Mouse (Mus musculus) embryonic facial prominence, embryonic 10.5 days (tissue): Measurements from ENCODE around the gene Usp31. TPM values are rescaled to one million over a fixed set of nuclear protein-coding genes. Genes with fewer than 3 reads are reported as not detected.

Experiments
- DNase-seq: peaks from one replicate; pipeline ENCODE4 v3.0.0-alpha.2; 2017; ENCODE audit warnings: low spot score
- H3K27ac ChIP-seq: fragments of 300-500 bp; sonication (generic); replicated peaks from 2 replicates; pipeline ENCODE4 v1.5.1; 2016; ENCODE audit warnings: mild to moderate bottlenecking
- H3K27me3 ChIP-seq: fragments of 300-500 bp; sonication (generic); replicated peaks from 2 replicates; pipeline ENCODE4 v1.6.1; 2016; ENCODE audit warnings: low read depth, mild to moderate bottlenecking; ENCODE audit not compliant: poor library complexity, severe bottlenecking
- H3K36me3 ChIP-seq: fragments of 300-500 bp; sonication (generic); replicated peaks from 2 replicates; pipeline ENCODE4 v1.6.1; 2016; ENCODE audit warnings: mild to moderate bottlenecking, moderate library complexity
- H3K4me1 ChIP-seq: fragments of 300-500 bp; sonication (generic); 2 replicates; pipeline ENCODE4 v1.6.1; 2016
- H3K4me3 ChIP-seq: fragments of 300-500 bp; sonication (generic); 2 replicates; pipeline ENCODE4 v1.5.1; 2016; ENCODE audit warnings: mild to moderate bottlenecking, moderate library complexity
- H3K9me3 ChIP-seq: fragments of 300-500 bp; sonication (generic); 2 replicates; pipeline ENCODE4 v1.6.1; 2016; ENCODE audit warnings: mild to moderate bottlenecking
- WGBS: fragments of 180-500 bp; shearing (Covaris S2); methylation state at CpG from one replicate; pipeline ENCODE4 v1.1.7; 2016; 5-methylcytosine and 5-hydroxymethylcytosine counted together
- polyA plus RNA-seq: library from polyadenylated mRNA; unstranded; fragments of >200 nt; fragmentation: Nextera tagmentation; extraction: Ambion mirVana; gene quantifications from 2 replicates; pipeline ENCODE4 v1.2.1, GENCODE M21; 2016

The Usp31 gene
- polyA plus RNA-seq, 1 experiment from 2014 or later = 2.8 TPM

GRCm38 (mm10) chr7:121699218-121699617, 7.8 kb downstream of the Usp31 start:
- H3K4me3 ChIP-seq = no peak overlapping the region
- no peaks in the 10 kb centered on the region for H3K9me3 ChIP-seq
- no peaks in the 10 kb centered on the region for H3K27me3 ChIP-seq
- peaks cover 23% of the 10 kb centered on the region for H3K4me1 ChIP-seq
- no peak overlapping the region for H3K27ac ChIP-seq
- no peak for DNase-seq
- H3K36me3 ChIP-seq = peaks cover 18% of the 10 kb centered on the region

DNA sequence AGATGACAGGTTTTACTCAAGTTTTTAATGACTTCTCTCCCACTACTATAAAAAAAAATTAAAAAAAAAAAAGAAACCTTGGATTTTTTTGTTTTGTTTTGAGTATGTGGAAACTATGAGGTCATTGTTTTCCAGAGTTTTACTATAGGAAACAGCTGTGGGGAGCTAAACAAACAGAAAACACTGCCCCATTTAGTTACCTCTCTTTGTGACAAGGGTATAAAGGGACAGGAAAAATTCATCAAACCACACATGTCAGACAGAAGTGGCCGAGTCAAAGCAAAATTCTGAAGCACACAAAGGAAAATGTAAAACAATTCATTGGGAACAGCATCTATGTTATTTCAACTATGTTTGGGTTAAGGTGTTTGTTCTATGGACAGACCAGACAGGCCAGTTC, 9.5 kb downstream of the Usp31 start:
- Histone ChIP-seq H3K4me1 (peaks cover 16% of the 10 kb centered on the region), H3K9me3 (no peaks in the 10 kb centered on the region), H3K4me3 (no peak overlapping the region), H3K27ac (no peak overlapping the region), H3K36me3 (peaks cover 7% of the 10 kb centered on the region; the same call in 1 of the 2 replicates), H3K27me3 (no peaks in the 10 kb centered on the region)
- WGBS = 66% methylated on average over 1 of the region's 1 CpGs
- no peak for DNase-seq

DNA sequence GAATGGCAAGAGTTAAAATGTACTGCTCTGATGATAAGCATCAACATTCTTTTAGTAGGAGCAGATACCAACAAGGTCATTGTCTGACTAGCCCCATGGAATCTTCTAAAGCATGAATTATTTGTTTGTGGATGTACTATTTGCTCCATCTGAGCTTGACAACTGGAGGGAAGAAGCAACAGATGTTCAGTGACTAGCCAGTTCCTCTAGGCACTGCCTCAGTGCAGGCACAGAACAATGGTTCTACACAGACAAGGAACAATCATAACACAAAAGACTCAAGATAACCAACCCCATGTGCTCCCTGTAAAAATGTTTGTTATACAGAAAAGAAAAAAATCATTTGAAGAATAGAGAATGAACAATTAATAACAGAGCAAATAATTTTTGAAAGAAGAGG, 9.9 kb downstream of the Usp31 start:
- Histone ChIP-seq H3K4me1 (peaks cover 16% of the 10 kb centered on the region), H3K27ac (no peak overlapping the region), H3K4me3 (no peak overlapping the region), H3K9me3 (no peaks in the 10 kb centered on the region), H3K36me3 (peaks cover 5% of the 10 kb centered on the region; the same call in 1 of the 2 replicates), H3K27me3 (no peaks in the 10 kb centered on the region)
- DNase-seq = no peak

GRCm38 (mm10) chr7:121691803-121692202, 15.2 kb downstream of the Usp31 start:
- 91% methylated on average over 2 of the region's 2 CpGs for WGBS
- H3K4me3 ChIP-seq = no peak overlapping the region
- H3K27me3 ChIP-seq = no peaks in the 10 kb centered on the region
- no peak for DNase-seq
- H3K4me1 ChIP-seq = 0 out of 2 replicates have a peak, but pooled peaks cover 3% of the 10 kb centered on the region
- no peaks in the 10 kb centered on the region for H3K9me3 ChIP-seq
- H3K27ac ChIP-seq = no peak overlapping the region
- H3K36me3 ChIP-seq = no peaks in the 10 kb centered on the region

DNA sequence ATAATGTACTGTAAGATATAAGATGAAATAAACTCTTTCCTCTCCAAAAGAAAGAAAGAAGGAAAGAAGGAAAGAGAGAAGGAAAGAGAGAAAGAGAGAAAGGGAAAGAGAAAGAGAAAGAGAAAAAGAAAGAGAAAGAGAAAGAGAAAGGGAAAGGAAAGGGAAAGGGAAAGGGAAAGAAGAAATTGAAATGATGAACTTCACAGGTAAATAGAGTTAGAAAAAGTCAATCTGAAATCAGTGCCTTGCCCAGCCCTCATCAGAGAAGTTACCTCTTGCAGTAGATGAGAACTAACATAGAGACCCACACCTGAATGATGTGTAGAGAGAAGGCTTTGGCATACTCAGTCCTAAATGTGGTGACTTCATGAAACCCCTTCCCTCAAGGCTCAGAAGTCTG, 17.7 kb downstream of the Usp31 start:
- H3K9me3 ChIP-seq = no peaks in the 10 kb centered on the region
- H3K4me1 ChIP-seq = 0 out of 2 replicates have a peak, but pooled peaks cover 3% of the 10 kb centered on the region
- no peaks in the 10 kb centered on the region for H3K27me3 ChIP-seq
- H3K4me3 ChIP-seq = no peak overlapping the region
- no peaks in the 10 kb centered on the region for H3K36me3 ChIP-seq
- no peak for DNase-seq
- H3K27ac ChIP-seq = no peak overlapping the region

DNA sequence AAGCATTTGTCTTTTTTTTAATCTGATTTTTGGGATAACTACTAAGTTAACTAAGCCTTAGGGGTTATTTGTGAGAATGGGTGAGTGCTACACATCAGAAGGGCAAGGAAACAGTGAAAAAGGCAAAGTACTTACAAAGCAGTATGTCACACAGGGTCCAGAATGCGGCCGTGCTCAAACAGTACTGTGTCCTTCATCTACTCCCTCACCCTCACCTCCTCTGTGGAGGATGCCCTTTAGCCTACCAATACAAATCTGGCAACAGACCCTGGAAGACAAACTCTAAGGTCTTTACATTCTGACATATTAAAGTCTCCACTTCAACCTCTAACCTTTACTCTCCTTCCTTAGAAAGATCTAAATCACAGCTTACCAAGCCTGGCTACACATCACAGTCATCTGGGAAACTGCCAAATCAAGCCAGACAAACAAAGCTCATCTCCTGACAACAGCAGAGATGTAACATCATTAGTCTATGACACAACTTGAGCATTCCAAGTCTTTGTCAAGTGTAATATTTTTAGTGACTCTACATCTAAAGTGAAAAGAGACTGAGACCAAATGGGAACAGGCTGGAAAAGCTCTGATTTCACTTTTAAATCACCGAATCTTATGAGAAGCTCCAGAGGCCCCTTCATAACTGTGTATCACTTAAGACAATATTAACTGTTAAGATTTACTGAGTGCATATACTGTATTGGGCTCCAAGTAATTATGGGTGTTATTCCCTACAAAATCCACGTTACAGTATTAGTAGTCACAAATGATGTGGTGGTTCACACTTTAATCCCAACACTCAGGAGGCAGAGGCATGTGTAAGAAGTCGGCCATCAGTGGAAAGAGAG, 21.7 kb downstream of the Usp31 start:
- H3K9me3 ChIP-seq = no peaks in the 10 kb centered on the region
- H3K4me1 ChIP-seq = no peaks in the 10 kb centered on the region
- DNase-seq = no peak
- H3K27me3 ChIP-seq = no peaks in the 10 kb centered on the region
- H3K4me3 ChIP-seq = no peak overlapping the region
- 89% methylated on average over 5 of the region's 5 CpGs for WGBS
- H3K27ac ChIP-seq = no peak overlapping the region
- no peaks in the 10 kb centered on the region for H3K36me3 ChIP-seq

DNA sequence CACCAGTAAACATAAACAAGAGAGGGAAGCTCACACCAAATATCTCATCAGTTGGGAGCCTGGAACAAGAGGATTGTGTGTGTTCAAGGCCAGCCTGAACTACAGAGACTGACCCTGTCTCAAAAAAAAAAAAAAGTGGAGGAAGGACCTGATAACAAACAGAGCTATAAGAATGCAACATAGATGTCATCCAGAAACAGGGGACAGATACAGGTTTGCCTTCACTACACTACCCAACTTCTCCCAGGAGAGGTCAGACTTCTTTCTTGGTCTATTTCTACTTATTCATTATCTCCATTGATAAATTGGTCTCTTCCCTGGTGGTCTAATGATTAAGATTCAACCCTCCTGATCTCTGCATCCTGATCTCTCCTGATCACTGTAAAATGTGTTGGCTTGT, 25.9 kb downstream of the Usp31 start:
- Histone ChIP-seq H3K4me1 (no peaks in the 10 kb centered on the region), H3K4me3 (no peak overlapping the region), H3K9me3 (no peaks in the 10 kb centered on the region), H3K27me3 (no peaks in the 10 kb centered on the region), H3K36me3 (peaks cover 17% of the 10 kb centered on the region), H3K27ac (no peak overlapping the region)
- no peak for DNase-seq

DNA sequence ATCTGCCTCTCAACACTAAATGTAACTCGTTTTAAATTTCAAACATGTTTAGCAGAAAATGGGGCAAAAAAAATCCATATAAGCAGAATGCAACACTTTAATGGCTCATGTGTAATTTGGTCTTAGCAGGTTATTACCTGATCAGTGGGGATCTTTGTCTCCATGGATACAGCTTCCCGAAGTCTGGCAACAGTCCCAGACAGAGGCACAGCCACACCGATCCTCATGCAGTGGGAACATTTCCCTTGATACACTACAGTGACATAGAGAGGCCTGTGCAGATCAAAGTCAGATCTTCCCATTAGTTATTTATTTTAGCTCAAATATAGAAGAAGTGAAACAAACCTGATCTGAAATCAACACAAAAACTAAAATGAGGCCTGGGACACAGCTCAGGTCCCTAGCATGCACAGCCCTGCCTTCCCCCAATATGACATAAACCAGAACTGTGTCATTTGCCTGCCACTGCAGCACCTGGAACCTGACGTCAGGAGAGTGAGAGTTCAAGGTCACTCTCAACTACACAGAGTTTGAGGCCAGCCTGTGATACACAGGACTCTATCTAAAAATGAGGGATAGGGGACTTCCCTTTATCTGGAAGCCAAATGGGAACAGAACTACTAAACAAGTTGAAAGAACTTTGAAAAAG, 29.8 kb downstream of the Usp31 start:
- Histone ChIP-seq H3K27ac (no peak overlapping the region), H3K4me3 (no peak overlapping the region), H3K9me3 (no peaks in the 10 kb centered on the region), H3K36me3 (peaks cover 41% of the 10 kb centered on the region), H3K27me3 (no peaks in the 10 kb centered on the region), H3K4me1 (no peaks in the 10 kb centered on the region)
- 83% methylated on average over 4 of the region's 4 CpGs for WGBS
- DNase-seq = no peak

DNA sequence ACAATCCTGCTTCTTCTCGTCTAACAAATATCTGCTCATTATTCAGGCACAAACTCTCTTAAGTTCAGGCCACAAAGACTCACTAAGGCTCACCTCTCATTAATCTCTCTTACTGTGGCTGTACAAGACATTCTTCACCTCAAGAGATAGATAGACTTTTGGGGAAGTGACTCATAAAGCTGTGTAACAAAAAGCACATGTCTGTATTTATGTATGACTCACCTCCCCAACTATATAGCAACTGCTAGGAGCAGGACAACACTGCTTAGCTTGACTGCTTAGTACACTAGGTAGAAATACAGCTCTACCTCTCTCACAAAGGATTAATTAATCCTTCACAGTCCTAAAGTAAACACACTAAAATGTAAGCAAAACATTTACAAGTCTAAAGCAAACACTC, 46.3 kb downstream of the Usp31 start:
- Histone ChIP-seq H3K4me3 (no peak overlapping the region), H3K9me3 (no peaks in the 10 kb centered on the region), H3K27ac (no peak overlapping the region), H3K4me1 (no peaks in the 10 kb centered on the region; the same call in 1 of the 2 replicates), H3K36me3 (peaks cover 83% of the 10 kb centered on the region), H3K27me3 (no peaks in the 10 kb centered on the region)
- DNase-seq = no peak
- 81% methylated on average over 1 of the region's 1 CpGs for WGBS

DNA sequence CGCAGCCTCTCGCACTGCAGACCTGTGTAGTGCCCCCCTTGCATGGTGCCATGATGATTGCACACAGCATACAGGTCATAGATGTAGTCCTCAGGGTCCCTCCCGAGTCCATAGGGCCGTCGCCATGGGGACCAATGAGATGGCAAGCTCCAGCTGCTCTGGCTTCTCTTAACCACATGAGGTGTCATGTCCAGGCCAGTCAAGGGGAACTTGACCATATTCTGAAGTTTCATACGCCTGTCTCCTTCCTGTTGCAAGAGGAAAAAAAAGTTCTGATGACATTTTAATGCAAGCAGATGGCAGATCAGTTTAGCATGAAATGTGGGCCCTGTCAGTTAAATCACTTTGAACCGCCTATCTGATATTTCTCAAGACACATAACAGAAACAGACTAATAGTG, 48.2 kb downstream of the Usp31 start:
- H3K27me3 ChIP-seq = no peaks in the 10 kb centered on the region
- 89% methylated on average over 7 of the region's 7 CpGs for WGBS
- no peaks in the 10 kb centered on the region; the same call in 1 of the 2 replicates for H3K4me1 ChIP-seq
- H3K36me3 ChIP-seq = peaks cover 81% of the 10 kb centered on the region
- no peak overlapping the region for H3K27ac ChIP-seq
- no peaks in the 10 kb centered on the region for H3K9me3 ChIP-seq
- no peak overlapping the region for H3K4me3 ChIP-seq
- no peak for DNase-seq

DNA sequence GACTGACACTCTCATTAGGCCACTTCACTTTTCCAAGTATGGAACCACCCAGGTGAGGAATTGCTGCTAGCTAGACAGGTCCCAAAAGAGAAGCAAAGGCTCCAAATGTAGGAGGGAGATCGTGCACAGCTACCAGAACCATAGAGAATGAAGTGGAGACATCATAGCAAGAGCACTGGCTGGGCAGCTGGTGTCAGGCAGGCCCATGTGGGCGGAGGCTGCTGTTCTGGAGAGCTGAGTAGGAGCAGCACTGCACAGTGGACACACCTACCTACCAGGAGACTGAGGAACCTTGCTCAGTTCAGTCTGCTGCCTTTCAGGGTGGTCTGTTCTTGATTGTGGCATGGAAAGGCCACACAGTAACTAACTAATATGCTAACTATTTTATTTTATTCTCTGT, 52.4 kb downstream of the Usp31 start:
- DNase-seq = no peak
- no peak overlapping the region for H3K27ac ChIP-seq
- peaks cover 74% of the 10 kb centered on the region for H3K36me3 ChIP-seq
- no peaks in the 10 kb centered on the region; the same call in 1 of the 2 replicates for H3K4me1 ChIP-seq
- no peaks in the 10 kb centered on the region for H3K27me3 ChIP-seq
- 91% methylated on average over 2 of the region's 2 CpGs for WGBS
- H3K9me3 ChIP-seq = no peaks in the 10 kb centered on the region
- H3K4me3 ChIP-seq = no peak overlapping the region

- H3K27ac ChIP-seq = no peak overlapping the region
- peaks cover 74% of the 10 kb centered on the region for H3K36me3 ChIP-seq
- no peaks in the 10 kb centered on the region for H3K27me3 ChIP-seq
- no peak for DNase-seq
- no peak overlapping the region for H3K4me3 ChIP-seq
- no peaks in the 10 kb centered on the region; the same call in 1 of the 2 replicates for H3K4me1 ChIP-seq
- 90% methylated on average over 2 of the region's 2 CpGs for whole genome bisulfite sequencing
- no peaks in the 10 kb centered on the region for H3K9me3 ChIP-seq
Observed at GRCm38 (mm10) chr7:121652629-121653028, 54.4 kb downstream of the Usp31 start.

- Histone ChIP-seq H3K27me3 (no peaks in the 10 kb centered on the region), H3K27ac (no peak overlapping the region), H3K4me1 (no peaks in the 10 kb centered on the region), H3K9me3 (no peaks in the 10 kb centered on the region), H3K4me3 (no peak overlapping the region), H3K36me3 (peaks cover 73% of the 10 kb centered on the region)
- WGBS = 94% methylated on average over 3 of the region's 3 CpGs
- DNase-seq = no peak
Observed at GRCm38 (mm10) chr7:121650724-121651123, 56.3 kb downstream of the Usp31 start.
